Mouse (Mus musculus) hindbrain, embryonic 15.5 days (tissue): ENCODE measurements around the gene Anp32b. TPM values are rescaled to one million over a fixed set of nuclear protein-coding genes. Genes with fewer than 3 reads are reported as not detected.

Experiments used
- ATAC-seq: fragments of 200-750 bp; cut with Nextera tagmentation; 2 replicates; pipeline ENCODE4 v1.8.0; 2017; ENCODE audit warnings: low read depth, moderate number of reproducible peaks, moderate TSS enrichment; ENCODE audit not compliant: low FRiP score
- H3K27ac ChIP-seq: fragments of 300-500 bp; sonication (generic); replicated peaks from 2 replicates; pipeline ENCODE4 v1.5.1; 2015; ENCODE audit warnings: mild to moderate bottlenecking, inconsistent platforms
- H3K27me3 ChIP-seq: fragments of 300-500 bp; sonication (generic); 2 replicates; pipeline ENCODE4 v1.6.1; 2015; ENCODE audit warnings: control low read depth, inconsistent platforms
- H3K36me3 ChIP-seq: fragments of 300-500 bp; sonication (generic); 2 replicates; pipeline ENCODE4 v1.6.1; 2015; ENCODE audit warnings: control low read depth, inconsistent platforms
- H3K4me1 ChIP-seq: fragments of 300-500 bp; sonication (generic); replicated peaks from 2 replicates; pipeline ENCODE4 v1.6.1; 2015; ENCODE audit warnings: control low read depth, inconsistent platforms
- H3K4me2 ChIP-seq: fragments of 300-500 bp; sonication (generic); 2 replicates; pipeline ENCODE4 v1.6.1; 2015; ENCODE audit warnings: moderate library complexity, mild to moderate bottlenecking, inconsistent platforms
- H3K4me3 ChIP-seq: fragments of 300-500 bp; sonication (generic); 2 replicates; pipeline ENCODE4 v1.5.1; 2015; ENCODE audit warnings: mild to moderate bottlenecking, inconsistent platforms
- H3K9ac ChIP-seq: fragments of 300-500 bp; sonication (generic); 2 replicates; pipeline ENCODE4 v1.6.1; 2015; ENCODE audit warnings: inconsistent platforms
- H3K9me3 ChIP-seq: fragments of 300-500 bp; sonication (generic); 2 replicates; pipeline ENCODE4 v1.6.1; 2016; ENCODE audit warnings: control low read depth, inconsistent platforms
- WGBS: fragments of 180-500 bp; shearing (Covaris S2); methylation state at CpG from one replicate; pipeline ENCODE4 v1.1.7; 2015; 5-methylcytosine and 5-hydroxymethylcytosine counted together
- polyA plus RNA-seq: library from polyadenylated mRNA; unstranded; fragments of >200 nt; fragmentation: Nextera tagmentation; extraction: Ambion mirVana; gene quantifications from 2 replicates; pipeline ENCODE4 v1.2.1, GENCODE M21; 2015

Gene Anp32b
- polyA plus RNA-seq, 1 experiment from 2014 or later, result 84.4 TPM

DNA sequence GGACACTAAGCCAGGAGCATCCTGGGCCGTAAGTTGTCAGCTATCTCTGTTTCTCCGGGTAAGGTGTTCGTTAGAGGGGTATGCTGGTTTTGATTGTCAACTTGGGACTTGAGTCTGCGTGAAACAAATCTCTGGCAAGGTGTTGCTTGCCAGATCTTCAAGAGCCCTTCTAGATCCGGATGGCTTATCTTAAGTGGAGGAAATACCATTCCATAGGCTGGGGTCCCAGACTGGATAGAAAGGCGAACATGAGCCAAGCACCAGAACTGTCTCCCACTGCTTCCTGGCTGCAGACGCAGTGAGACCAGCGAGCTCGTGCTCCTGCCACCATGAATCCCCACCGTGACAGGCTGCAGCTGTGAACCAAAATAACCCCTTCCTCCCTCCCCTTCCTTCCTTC is 70.8 kb downstream of the Anp32b start:
- H3K4me3 ChIP-seq, result no peak overlapping the region
- WGBS, result 82% methylated on average over 10 of the region's 10 CpGs

More for the DNA sequence above, 70.8 kb downstream of the Anp32b start:
- no peak overlapping the region for H3K4me2 ChIP-seq
- no peaks in the 10 kb centered on the region for H3K9me3 ChIP-seq
- no peak for ATAC-seq
- H3K4me1 ChIP-seq, result no peaks in the 10 kb centered on the region
- H3K9ac ChIP-seq, result no peak overlapping the region
- H3K27me3 ChIP-seq, result no peaks in the 10 kb centered on the region
- no peak overlapping the region for H3K27ac ChIP-seq
- H3K36me3 ChIP-seq, result no peaks in the 10 kb centered on the region

Other genes with a start within 250 kb of the Anp32b start
- not detected in 2 replicates for gene Foxe1, start 107.3 kb upstream of the Anp32b start, polyA plus RNA-seq
- gene Trmo, start 61.5 kb upstream of the Anp32b start, polyA plus RNA-seq, result 8.5 and 9.7 TPM in 2 replicates
- 0.10 and 0.53 TPM in 2 replicates for gene Hemgn, start 37.4 kb upstream of the Anp32b start, polyA plus RNA-seq
- 69.1 and 73.2 TPM in 2 replicates for gene Nans, start 38.3 kb downstream of the Anp32b start, polyA plus RNA-seq
- gene Trim14, start 85.2 kb downstream of the Anp32b start, polyA plus RNA-seq, result 1.2 and 2.4 TPM in 2 replicates
- 9.0 and 10.5 TPM in 2 replicates for gene Coro2a, start 151.3 kb downstream of the Anp32b start, polyA plus RNA-seq
- gene Tbc1d2, start 199.3 kb downstream of the Anp32b start, polyA plus RNA-seq, result 0.91 and 1.0 TPM in 2 replicates